Mouse (Mus musculus) lung, embryonic 16.5 days (tissue): ENCODE measurements around the gene Slc8a2. TPM values are rescaled to one million over a fixed set of nuclear protein-coding genes. Genes with fewer than 3 reads are reported as not detected.
A peak's percentile ranks its signal among the peaks of the same experiment; 100 is the strongest.

Experiments
- ATAC-seq: fragments of 200-750 bp; cut with Nextera tagmentation; 2 replicates; pipeline ENCODE4 v1.8.0; 2017; ENCODE audit warnings: low read depth, mild to moderate bottlenecking, moderate library complexity
- H3K27ac ChIP-seq: fragments of 300-500 bp; sonication (generic); 2 replicates; pipeline ENCODE4 v1.5.1; 2014; ENCODE audit warnings: mild to moderate bottlenecking, control low read depth, low read length
- H3K27me3 ChIP-seq: fragments of 300-500 bp; sonication (generic); 2 replicates; pipeline ENCODE4 v1.6.1; 2014; ENCODE audit warnings: low read depth, low read length, mixed read lengths; ENCODE audit not compliant: control insufficient read depth, insufficient read depth
- H3K36me3 ChIP-seq: fragments of 300-500 bp; sonication (generic); 2 replicates; pipeline ENCODE4 v1.6.1; 2014; ENCODE audit warnings: low read length; ENCODE audit not compliant: control insufficient read depth, insufficient read depth
- H3K4me1 ChIP-seq: fragments of 300-500 bp; sonication (generic); replicated peaks from 2 replicates; pipeline ENCODE4 v1.6.1; 2014; ENCODE audit warnings: low read length, mixed read lengths; ENCODE audit not compliant: control insufficient read depth, insufficient read depth
- H3K4me2 ChIP-seq: fragments of 300-500 bp; sonication (generic); 2 replicates; pipeline ENCODE4 v1.6.1; 2014; ENCODE audit warnings: low read depth, low read length, control low read depth
- H3K4me3 ChIP-seq: fragments of 300-500 bp; sonication (generic); 2 replicates; pipeline ENCODE4 v1.5.1; 2014; ENCODE audit warnings: mild to moderate bottlenecking, low read length, control low read depth
- H3K9ac ChIP-seq: fragments of 300-500 bp; sonication (generic); 2 replicates; pipeline ENCODE4 v1.6.1; 2014; ENCODE audit warnings: low read length, control low read depth
- H3K9me3 ChIP-seq: fragments of 300-500 bp; sonication (generic); 2 replicates; pipeline ENCODE4 v1.6.1; 2016; ENCODE audit warnings: low read length; ENCODE audit not compliant: control insufficient read depth
- WGBS: fragments of 180-500 bp; shearing (Covaris S2); extraction: QIAGEN DNeasy Blood & Tissue Kit; methylation state at CpG from one replicate; pipeline ENCODE4 v1.1.7; 2014; 5-methylcytosine and 5-hydroxymethylcytosine counted together
- polyA plus RNA-seq: library from polyadenylated mRNA; unstranded; fragments of >200 nt; fragmentation: Nextera tagmentation; extraction: Ambion mirVana; gene quantifications from 2 replicates; pipeline ENCODE4 v1.2.1, GENCODE M21; 2015

The Slc8a2 gene
- polyA plus RNA-seq, 1 experiment from 2014 or later = 0.08 TPM

DNA sequence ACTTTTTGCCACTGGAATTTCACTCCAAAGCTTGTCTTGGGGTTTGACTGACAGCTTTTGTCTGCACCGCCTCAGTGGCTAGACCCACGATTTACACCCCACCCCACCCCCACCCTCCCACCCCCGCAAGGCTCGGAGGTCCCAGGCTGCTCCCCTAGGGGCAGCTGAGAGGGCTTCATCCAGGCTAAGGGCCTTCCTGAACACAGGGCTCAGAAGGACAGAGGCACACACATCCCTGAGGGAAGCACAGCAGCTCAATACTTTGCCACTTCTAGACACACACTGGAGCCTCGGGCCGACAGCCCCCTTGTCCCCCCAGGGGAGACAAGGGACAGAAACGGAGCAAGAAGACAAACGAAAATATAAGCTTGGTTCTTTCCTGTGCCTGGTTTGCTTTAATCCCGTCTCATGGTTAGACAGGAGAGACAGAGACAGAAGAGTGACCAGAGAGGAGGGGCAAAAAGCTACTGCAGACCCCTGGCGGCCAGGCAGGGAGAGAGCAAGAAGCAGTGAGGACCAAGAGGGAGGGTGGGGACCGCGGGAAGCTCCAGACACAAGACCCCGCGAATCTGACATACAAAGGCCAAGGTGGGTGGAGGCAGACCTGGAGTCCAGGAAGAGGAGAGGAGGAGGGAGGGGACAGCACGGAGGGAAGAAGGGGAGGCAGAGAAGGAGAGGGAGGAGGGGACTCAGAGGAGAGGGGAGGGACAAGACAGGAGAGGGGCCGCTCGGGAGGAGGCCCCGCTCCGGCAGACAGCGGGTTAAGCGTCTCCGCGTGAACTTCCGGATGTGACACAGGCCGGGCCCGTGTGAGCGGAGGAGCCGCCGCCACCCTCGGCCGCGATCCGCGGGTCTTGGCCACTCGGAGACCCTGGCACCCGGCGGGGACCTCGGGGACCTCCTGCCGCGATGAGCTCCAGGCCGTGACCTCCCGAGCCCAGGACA, 45.2 kb downstream of the Slc8a2 start, which contains the start of gene Meis3:
Gene Meis3 (plus strand): TSS at position 494 of the 945 bp plus-strand sequence.
- Histone ChIP-seq H3K9ac (peak within 1 kb of the TSS; percentile 73), H3K4me3 (peak within 1 kb of the TSS; percentile 63), H3K27me3 (no peaks in the 10 kb centered on the region), H3K4me1 (peaks cover 6% of the 10 kb centered on the region; the same call in 1 of the 2 replicates), H3K27ac (no peak within 1 kb of the TSS), H3K36me3 (no peaks in the 10 kb centered on the region), H3K4me2 (peak within 1 kb of the TSS; percentile 78), H3K9me3 (no peaks in the 10 kb centered on the region)
- ATAC-seq = peak; percentile 94
- WGBS = under 1% methylated on average over 42 of the region's 42 CpGs

GRCm38 (mm10) chr7:16175542-16175931, 45.9 kb downstream of the Slc8a2 start:
- Histone ChIP-seq H3K4me2 (peak overlapping the region; percentile 78), H3K9ac (peak overlapping the region; percentile 73), H3K9me3 (no peaks in the 10 kb centered on the region), H3K27me3 (no peaks in the 10 kb centered on the region), H3K36me3 (no peaks in the 10 kb centered on the region), H3K4me3 (peak overlapping the region; percentile 63), H3K4me1 (peaks cover 6% of the 10 kb centered on the region; the same call in 1 of the 2 replicates), H3K27ac (no peak overlapping the region)
- WGBS = 0% methylated on average over 10 of the region's 10 CpGs
- peak; percentile 10 for ATAC-seq

DNA sequence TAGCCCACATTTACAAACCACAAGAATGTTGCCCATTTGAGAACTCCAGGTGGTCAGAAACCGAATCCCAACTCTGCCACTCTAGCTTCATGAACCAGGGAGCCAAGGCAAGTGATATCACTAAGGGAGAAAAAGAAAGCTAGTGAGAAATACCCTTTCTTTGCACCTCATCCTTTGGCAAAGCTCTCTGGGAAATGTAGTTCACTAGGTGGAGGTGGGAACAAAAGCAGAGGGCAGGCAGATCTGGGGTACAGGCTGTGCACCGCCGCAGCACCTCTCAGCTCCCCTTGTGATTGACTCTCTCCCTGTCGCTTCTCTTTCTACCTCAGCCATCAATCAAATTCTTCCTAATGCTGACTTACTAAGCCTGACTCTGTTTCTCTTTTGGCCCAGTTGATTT, 48.5 kb downstream of the Slc8a2 start:
- H3K4me1 ChIP-seq = peaks cover 6% of the 10 kb centered on the region; the same call in 1 of the 2 replicates
- H3K4me2 ChIP-seq = no peak overlapping the region
- H3K9me3 ChIP-seq = no peaks in the 10 kb centered on the region
- WGBS = 68% methylated on average over 4 of the region's 4 CpGs
- no peak for ATAC-seq
- H3K27ac ChIP-seq = no peak overlapping the region
- H3K27me3 ChIP-seq = no peaks in the 10 kb centered on the region
- no peak overlapping the region for H3K4me3 ChIP-seq
- H3K9ac ChIP-seq = no peak overlapping the region
- H3K36me3 ChIP-seq = no peaks in the 10 kb centered on the region

- H3K4me1 ChIP-seq = no peaks in the 10 kb centered on the region
- WGBS = 21% methylated on average over 8 of the region's 8 CpGs
Observed at GRCm38 (mm10) chr7:16183663-16184062, 54.0 kb downstream of the Slc8a2 start.

GRCm38 (mm10) chr7:16187494-16187893, 57.9 kb downstream of the Slc8a2 start:
- Histone ChIP-seq H3K9ac (no peak overlapping the region), H3K27me3 (no peaks in the 10 kb centered on the region), H3K9me3 (no peaks in the 10 kb centered on the region), H3K27ac (no peak overlapping the region), H3K4me3 (no peak overlapping the region), H3K4me1 (no peaks in the 10 kb centered on the region), H3K36me3 (peaks cover 2% of the 10 kb centered on the region; the same call in 1 of the 2 replicates), H3K4me2 (no peak overlapping the region)
- no peak for ATAC-seq
- WGBS = 74% methylated on average over 8 of the region's 8 CpGs

More at GRCm38 (mm10) chr7:16183663-16184062, 54.0 kb downstream of the Slc8a2 start:
- Histone ChIP-seq H3K4me2 (no peak overlapping the region), H3K27ac (no peak overlapping the region), H3K9ac (no peak overlapping the region), H3K36me3 (peaks cover 2% of the 10 kb centered on the region; the same call in 1 of the 2 replicates), H3K9me3 (no peaks in the 10 kb centered on the region), H3K27me3 (no peaks in the 10 kb centered on the region), H3K4me3 (no peak overlapping the region)
- ATAC-seq = no peak

DNA sequence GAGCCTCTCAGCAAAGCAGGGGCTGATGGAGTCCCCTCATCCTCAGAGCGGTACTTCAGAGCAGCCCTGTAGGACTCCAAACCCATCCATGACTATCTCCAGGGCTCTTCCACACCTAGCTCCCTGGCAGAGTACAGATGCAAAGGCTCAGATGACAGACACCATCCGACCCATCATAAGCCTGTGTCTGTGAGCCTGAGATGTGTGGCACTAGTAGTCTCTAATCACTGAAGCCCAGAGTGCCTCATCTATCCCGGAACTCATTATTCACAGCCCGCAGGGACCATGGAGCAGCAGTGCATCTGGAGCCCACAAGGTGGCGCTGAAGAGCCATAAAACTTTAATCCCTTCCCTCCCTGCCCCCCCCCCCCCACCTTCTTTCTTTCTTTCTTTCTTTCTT, 62.7 kb downstream of the Slc8a2 start:
- WGBS = 14% methylated on average over 5 of the region's 5 CpGs
- H3K4me2 ChIP-seq = no peak overlapping the region
- no peaks in the 10 kb centered on the region for H3K27me3 ChIP-seq
- H3K4me3 ChIP-seq = no peak overlapping the region
- H3K27ac ChIP-seq = no peak overlapping the region
- H3K4me1 ChIP-seq = no peaks in the 10 kb centered on the region
- H3K36me3 ChIP-seq = peaks cover 4% of the 10 kb centered on the region
- ATAC-seq = peak; percentile 32; the same call in 1 of the 2 replicates
- no peaks in the 10 kb centered on the region for H3K9me3 ChIP-seq
- H3K9ac ChIP-seq = no peak overlapping the region

DNA sequence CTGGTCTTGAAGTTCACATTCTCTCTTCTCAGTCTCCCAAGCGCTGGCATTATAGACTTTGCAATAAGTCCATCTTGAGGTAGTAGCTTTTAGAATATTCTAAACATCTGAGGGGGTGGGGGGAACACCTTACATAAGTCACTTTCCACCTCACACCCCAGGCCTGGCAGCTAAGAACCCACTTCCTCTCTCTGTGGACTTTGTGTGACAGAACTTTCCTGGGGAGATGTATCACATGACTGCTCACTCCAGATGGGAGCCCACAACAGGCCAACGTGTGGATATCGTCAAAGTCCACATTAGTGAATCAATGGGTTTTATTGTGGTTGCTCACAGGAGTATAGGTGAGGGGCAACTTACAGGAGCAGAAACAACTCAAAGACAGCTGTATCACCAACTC, 64.1 kb downstream of the Slc8a2 start:
- no peak for ATAC-seq

GRCm38 (mm10) chr7:16196616-16197015, 67.0 kb downstream of the Slc8a2 start:
- ATAC-seq = no peak
- peaks cover 22% of the 10 kb centered on the region for H3K36me3 ChIP-seq
- no peak overlapping the region for H3K9ac ChIP-seq
- no peaks in the 10 kb centered on the region for H3K27me3 ChIP-seq
- no peak overlapping the region for H3K4me3 ChIP-seq
- WGBS = 56% methylated on average over 6 of the region's 6 CpGs
- H3K4me2 ChIP-seq = no peak overlapping the region
- H3K4me1 ChIP-seq = no peaks in the 10 kb centered on the region
- no peaks in the 10 kb centered on the region for H3K9me3 ChIP-seq
- no peak overlapping the region for H3K27ac ChIP-seq

More for the DNA sequence above, 64.1 kb downstream of the Slc8a2 start:
- Histone ChIP-seq H3K4me1 (no peaks in the 10 kb centered on the region), H3K4me2 (no peak overlapping the region), H3K27ac (no peak overlapping the region), H3K27me3 (no peaks in the 10 kb centered on the region), H3K9me3 (no peaks in the 10 kb centered on the region), H3K4me3 (no peak overlapping the region), H3K9ac (no peak overlapping the region), H3K36me3 (peaks cover 14% of the 10 kb centered on the region)
- 52% methylated on average over 3 of the region's 3 CpGs for WGBS

DNA sequence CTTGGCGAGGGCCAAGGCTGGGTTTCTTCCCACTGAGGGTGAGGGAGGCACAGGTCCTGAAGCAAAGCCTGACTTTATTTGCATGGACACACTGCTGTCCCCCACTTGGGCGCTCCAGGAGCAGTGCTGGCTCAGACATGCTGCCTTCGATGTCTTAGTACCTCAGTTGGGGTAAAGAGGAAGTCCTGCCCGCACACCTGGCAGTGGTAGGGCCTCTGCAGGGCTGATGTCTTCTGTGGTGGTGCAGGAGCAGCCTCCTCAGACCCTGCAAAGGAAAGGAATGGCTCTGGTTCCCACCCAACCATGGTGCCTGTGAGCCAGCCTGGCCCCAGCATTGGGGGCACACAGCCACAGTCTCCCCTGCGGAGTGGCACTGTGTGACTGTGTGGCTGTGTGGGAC, 67.5 kb downstream of the Slc8a2 start:
- H3K9ac ChIP-seq = no peak overlapping the region
- peaks cover 24% of the 10 kb centered on the region for H3K36me3 ChIP-seq
- H3K4me2 ChIP-seq = no peak overlapping the region
- peak overlapping the region; percentile 39 for H3K27ac ChIP-seq
- ATAC-seq = no peak
- WGBS = 71% methylated on average over 5 of the region's 5 CpGs
- no peaks in the 10 kb centered on the region for H3K27me3 ChIP-seq
- no peaks in the 10 kb centered on the region for H3K9me3 ChIP-seq
- H3K4me3 ChIP-seq = no peak overlapping the region
- no peaks in the 10 kb centered on the region for H3K4me1 ChIP-seq
